Mouse (Mus musculus) ES-Bruce4 (cell line): ENCODE data around the gene Glis3.

ENCODE experiments used
- CTCF ChIP-seq: IDR thresholded peaks from one replicate; pipeline ENCODE4 v1.8.1; 2011; ENCODE audit warnings: low read depth, low read length
- EP300 ChIP-seq: IDR thresholded peaks from 2 replicates; pipeline ENCODE4 v1.6.1; 2011; ENCODE audit warnings: low read depth, low read length; ENCODE audit not compliant: insufficient read depth

DNA sequence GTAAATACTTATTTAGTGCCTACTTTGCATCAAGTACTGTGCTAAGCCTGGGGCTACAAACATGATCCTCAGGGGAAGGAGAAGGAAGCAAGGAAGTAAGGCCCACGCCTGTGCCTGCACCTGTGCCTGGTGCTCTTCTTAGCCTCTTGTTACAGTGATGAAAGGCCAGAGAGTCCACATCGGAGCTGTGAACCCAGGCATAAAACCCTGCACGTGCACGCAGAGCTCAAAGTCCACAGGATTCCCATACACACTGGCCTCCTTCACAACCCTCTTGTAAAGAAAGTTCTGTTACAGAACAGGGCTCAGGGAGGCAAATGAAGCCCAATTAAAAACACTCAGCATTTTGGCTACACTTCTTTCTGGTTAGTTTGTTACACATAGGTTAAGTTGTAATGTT, 398.5 kb downstream of the Glis3 start:
- TF ChIP-seq EP300: no peak
- no peak for TF ChIP-seq CTCF
